Mouse (Mus musculus): ENCODE data around the gene Arhgap6. TPM values are rescaled to one million over a fixed set of nuclear protein-coding genes. Genes with fewer than 3 reads are reported as not detected.
A peak's percentile ranks its signal among the peaks of the same experiment; 100 is the strongest.

The Arhgap6 gene
- polyA plus RNA-seq, 1 experiment from 2014 or later = 0.91 TPM

GRCm38 (mm10) chrX:169036403-169037296 is 241.8 kb downstream of the Arhgap6 start:
- Histone ChIP-seq H3K9me3 (no peaks in the 10 kb centered on the region), H3K36me3 (replicated peaks) (no peaks in the 10 kb centered on the region), H3K4me3 (peak overlapping the region; percentile 57), H3K27ac (replicated peaks) (no peak overlapping the region), H3K4me1 (no peaks in the 10 kb centered on the region), H3K27me3 (replicated peaks; ENCODE audit: low read depth, poor library complexity, severe bottlenecking) (peaks cover 76% of the 10 kb centered on the region)
- WGBS = 21% methylated on average over 32 of the region's 32 CpGs
- peak; percentile 69 for DNase-seq (ENCODE audit: low spot score)

GRCm38 (mm10) chrX:169037401-169037800 is 242.5 kb downstream of the Arhgap6 start:
- 64% methylated on average over 4 of the region's 4 CpGs for WGBS
- DNase-seq (ENCODE audit: low spot score) = no peak
- Histone ChIP-seq H3K27me3 (replicated peaks; ENCODE audit: low read depth, poor library complexity, severe bottlenecking) (peaks cover 73% of the 10 kb centered on the region), H3K4me1 (no peaks in the 10 kb centered on the region), H3K36me3 (replicated peaks) (no peaks in the 10 kb centered on the region), H3K9me3 (no peaks in the 10 kb centered on the region), H3K27ac (replicated peaks) (no peak overlapping the region), H3K4me3 (no peak overlapping the region)

GRCm38 (mm10) chrX:169043872-169044271 is 249.0 kb downstream of the Arhgap6 start:
- DNase-seq (ENCODE audit: low spot score) = no peak
- Histone ChIP-seq H3K4me1 (no peaks in the 10 kb centered on the region), H3K27ac (replicated peaks) (no peak overlapping the region), H3K36me3 (replicated peaks) (no peaks in the 10 kb centered on the region), H3K9me3 (no peaks in the 10 kb centered on the region), H3K27me3 (replicated peaks; ENCODE audit: low read depth, poor library complexity, severe bottlenecking) (peaks cover 55% of the 10 kb centered on the region), H3K4me3 (no peak overlapping the region)
- 80% methylated on average over 1 of the region's 1 CpGs for WGBS

GRCm38 (mm10) chrX:169047595-169047994 is 252.7 kb downstream of the Arhgap6 start:
- H3K27ac ChIP-seq (replicated peaks) = no peak overlapping the region

GRCm38 (mm10) chrX:169049550-169049949 is 254.7 kb downstream of the Arhgap6 start:
- Histone ChIP-seq H3K36me3 (replicated peaks) (no peaks in the 10 kb centered on the region), H3K4me3 (no peak overlapping the region), H3K27ac (replicated peaks) (no peak overlapping the region), H3K27me3 (replicated peaks; ENCODE audit: low read depth, poor library complexity, severe bottlenecking) (peaks cover 34% of the 10 kb centered on the region), H3K9me3 (no peaks in the 10 kb centered on the region), H3K4me1 (no peaks in the 10 kb centered on the region)
- no peak for DNase-seq (ENCODE audit: low spot score)

More at GRCm38 (mm10) chrX:169047595-169047994, 252.7 kb downstream of the Arhgap6 start:
- DNase-seq (ENCODE audit: low spot score) = no peak
- H3K9me3 ChIP-seq = no peaks in the 10 kb centered on the region
- H3K27me3 ChIP-seq (replicated peaks; ENCODE audit: low read depth, poor library complexity, severe bottlenecking) = peaks cover 46% of the 10 kb centered on the region
- 58% methylated on average over 3 of the region's 3 CpGs for WGBS
- H3K4me3 ChIP-seq = no peak overlapping the region
- H3K4me1 ChIP-seq = no peaks in the 10 kb centered on the region
- no peaks in the 10 kb centered on the region for H3K36me3 ChIP-seq (replicated peaks)

- WGBS = 47% methylated on average over 5 of the region's 5 CpGs
- DNase-seq (ENCODE audit: low spot score) = no peak
- Histone ChIP-seq H3K27ac (replicated peaks) (no peak overlapping the region), H3K9me3 (no peaks in the 10 kb centered on the region), H3K4me3 (no peak overlapping the region), H3K27me3 (replicated peaks; ENCODE audit: low read depth, poor library complexity, severe bottlenecking) (peaks cover 44% of the 10 kb centered on the region), H3K36me3 (replicated peaks) (no peaks in the 10 kb centered on the region), H3K4me1 (no peaks in the 10 kb centered on the region)
Measured at GRCm38 (mm10) chrX:169053907-169054476, 259.1 kb downstream of the Arhgap6 start.

GRCm38 (mm10) chrX:169062555-169062954 is 267.7 kb downstream of the Arhgap6 start:
- Histone ChIP-seq H3K27me3 (replicated peaks; ENCODE audit: low read depth, poor library complexity, severe bottlenecking) (peaks cover 78% of the 10 kb centered on the region), H3K27ac (replicated peaks) (no peak overlapping the region), H3K9me3 (no peaks in the 10 kb centered on the region), H3K36me3 (replicated peaks) (no peaks in the 10 kb centered on the region), H3K4me1 (no peaks in the 10 kb centered on the region), H3K4me3 (no peak overlapping the region)
- no peak for DNase-seq (ENCODE audit: low spot score)

GRCm38 (mm10) chrX:169065298-169065697 is 270.4 kb downstream of the Arhgap6 start:
- Histone ChIP-seq H3K9me3 (no peaks in the 10 kb centered on the region), H3K4me1 (no peaks in the 10 kb centered on the region), H3K4me3 (no peak overlapping the region), H3K27me3 (replicated peaks; ENCODE audit: low read depth, poor library complexity, severe bottlenecking) (peaks cover 61% of the 10 kb centered on the region), H3K36me3 (replicated peaks) (no peaks in the 10 kb centered on the region), H3K27ac (replicated peaks) (no peak overlapping the region)
- WGBS = 75% methylated on average over 3 of the region's 3 CpGs
- DNase-seq (ENCODE audit: low spot score) = no peak

- no peaks in the 10 kb centered on the region for H3K9me3 ChIP-seq
- no peak for DNase-seq (ENCODE audit: low spot score)
- no peak overlapping the region for H3K27ac ChIP-seq (replicated peaks)
- H3K4me3 ChIP-seq = no peak overlapping the region
- no peaks in the 10 kb centered on the region for H3K36me3 ChIP-seq (replicated peaks)
- peaks cover 63% of the 10 kb centered on the region for H3K27me3 ChIP-seq (replicated peaks; ENCODE audit: low read depth, poor library complexity, severe bottlenecking)
- 79% methylated on average over 1 of the region's 1 CpGs for WGBS
- no peaks in the 10 kb centered on the region for H3K4me1 ChIP-seq
Measured at GRCm38 (mm10) chrX:169065922-169066321, 271.0 kb downstream of the Arhgap6 start.

GRCm38 (mm10) chrX:169075020-169075419 is 280.1 kb downstream of the Arhgap6 start:
- no peak overlapping the region for H3K27ac ChIP-seq (replicated peaks)
- peaks cover 79% of the 10 kb centered on the region for H3K27me3 ChIP-seq (replicated peaks; ENCODE audit: low read depth, poor library complexity, severe bottlenecking)
- no peaks in the 10 kb centered on the region for H3K9me3 ChIP-seq
- H3K4me1 ChIP-seq = no peaks in the 10 kb centered on the region
- 82% methylated on average over 2 of the region's 2 CpGs for WGBS
- no peak for DNase-seq (ENCODE audit: low spot score)
- H3K4me3 ChIP-seq = no peak overlapping the region
- no peaks in the 10 kb centered on the region for H3K36me3 ChIP-seq (replicated peaks)

GRCm38 (mm10) chrX:169081609-169082008 is 286.7 kb downstream of the Arhgap6 start:
- Histone ChIP-seq H3K36me3 (replicated peaks) (no peaks in the 10 kb centered on the region), H3K27ac (replicated peaks) (no peak overlapping the region), H3K27me3 (replicated peaks; ENCODE audit: low read depth, poor library complexity, severe bottlenecking) (peaks cover 59% of the 10 kb centered on the region), H3K4me1 (no peaks in the 10 kb centered on the region), H3K9me3 (no peaks in the 10 kb centered on the region), H3K4me3 (no peak overlapping the region)
- 86% methylated on average over 3 of the region's 3 CpGs for WGBS
- no peak for DNase-seq (ENCODE audit: low spot score)

GRCm38 (mm10) chrX:169085871-169086270 is 291.0 kb downstream of the Arhgap6 start:
- no peak overlapping the region for H3K27ac ChIP-seq (replicated peaks)
- no peak overlapping the region for H3K4me3 ChIP-seq
- DNase-seq (ENCODE audit: low spot score) = peak; percentile 41
- no peaks in the 10 kb centered on the region for H3K4me1 ChIP-seq
- 16% methylated on average over 5 of the region's 5 CpGs for WGBS
- peaks cover 71% of the 10 kb centered on the region for H3K27me3 ChIP-seq (replicated peaks; ENCODE audit: low read depth, poor library complexity, severe bottlenecking)
- H3K9me3 ChIP-seq = no peaks in the 10 kb centered on the region
- H3K36me3 ChIP-seq (replicated peaks) = no peaks in the 10 kb centered on the region

- DNase-seq (ENCODE audit: low spot score) = no peak
- no peaks in the 10 kb centered on the region for H3K36me3 ChIP-seq (replicated peaks)
- H3K4me1 ChIP-seq = no peaks in the 10 kb centered on the region
- H3K9me3 ChIP-seq = no peaks in the 10 kb centered on the region
- H3K27me3 ChIP-seq (replicated peaks; ENCODE audit: low read depth, poor library complexity, severe bottlenecking) = peaks cover 80% of the 10 kb centered on the region
- WGBS = 87% methylated on average over 2 of the region's 2 CpGs
- no peak overlapping the region for H3K27ac ChIP-seq (replicated peaks)
- H3K4me3 ChIP-seq = no peak overlapping the region
Measured at GRCm38 (mm10) chrX:169089221-169089620, 294.3 kb downstream of the Arhgap6 start.

Measured in embryonic facial prominence, embryonic 10.5 days (tissue).